Mouse (Mus musculus) spleen, embryonic (tissue): ENCODE data around the gene Cnga4.
"Not testable (repeated sequence)": the region's sequence is repeated elsewhere in the genome, so short reads cannot be mapped to it uniquely, and the experiment has no call there.

ENCODE experiments used
- CTCF ChIA-PET: fragments of 350-600 bp; sonication (Branson Sonifier 250); formaldehyde crosslinking; loops from one replicate; lab custom pipeline; 2022; lab: Charles Lee

The Cnga4 gene

DNA sequence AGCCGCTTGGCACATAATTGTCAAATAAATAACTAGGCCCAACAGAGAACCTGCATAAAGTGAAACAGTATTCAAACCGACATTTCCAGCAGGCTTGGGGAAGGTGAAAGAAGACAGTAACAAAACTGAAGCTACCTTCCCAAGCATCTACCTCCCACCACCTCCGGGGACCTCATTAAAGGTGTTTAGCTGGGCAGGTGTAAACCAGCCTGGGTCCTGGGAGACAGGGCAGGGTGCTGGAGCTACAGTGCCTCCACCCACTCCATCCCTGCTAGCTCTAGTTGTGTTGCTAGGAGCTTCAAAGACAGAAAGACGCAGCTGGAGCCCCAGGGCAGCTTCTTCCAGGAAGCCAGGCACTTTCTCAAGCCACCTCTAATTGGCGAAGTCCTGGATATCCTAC is at the start of gene Cnga4:
Cnga4 (plus strand) TSS at position 301 of the 400 bp plus-strand sequence.
- CTCF ChIA-PET = no interaction called here

DNA sequence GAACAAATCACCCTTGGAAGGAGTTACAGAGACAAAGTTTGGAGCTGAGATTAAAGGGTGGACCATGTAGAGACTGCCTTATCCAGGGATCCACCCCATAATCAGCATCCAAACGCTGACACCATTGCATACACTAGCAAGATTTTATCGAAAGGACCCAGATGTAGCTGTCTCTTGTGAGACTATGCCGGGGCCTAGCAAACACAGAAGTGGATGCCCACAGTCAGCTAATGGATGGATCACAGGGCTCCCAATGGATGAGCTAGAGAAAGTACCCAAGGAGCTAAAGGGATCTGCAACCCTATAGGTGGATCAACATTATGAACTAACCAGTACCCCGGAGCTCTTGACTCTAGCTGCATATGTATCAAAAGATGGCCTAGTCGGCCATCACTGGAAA is 48.3 kb upstream of the Cnga4 start:
- CTCF ChIA-PET = not testable (repeated sequence)

DNA sequence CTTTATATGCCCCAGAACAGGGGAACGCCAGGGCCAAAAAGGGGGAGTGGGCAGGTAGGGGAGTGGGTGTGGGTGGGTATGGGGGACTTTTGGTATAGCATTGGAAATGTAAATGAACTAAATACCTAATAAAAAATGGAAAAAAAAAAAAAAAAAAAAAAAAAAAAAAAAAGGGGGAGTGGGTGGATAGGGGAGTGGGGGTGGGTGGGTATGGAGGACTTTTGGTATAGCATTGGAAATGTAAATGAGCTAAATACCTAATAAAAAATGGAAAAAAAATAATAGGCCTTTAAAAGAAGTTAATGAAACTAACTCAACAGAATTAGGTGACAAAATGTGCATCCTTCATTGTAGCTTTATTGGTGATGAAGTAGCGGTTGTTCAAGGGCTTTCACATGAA is 47.9 kb upstream of the Cnga4 start:
- CTCF ChIA-PET = not testable (repeated sequence)

- CTCF ChIA-PET = no interaction called here
Observed at GRCm38 (mm10) chr7:105361713-105362112, 42.7 kb upstream of the Cnga4 start.

DNA sequence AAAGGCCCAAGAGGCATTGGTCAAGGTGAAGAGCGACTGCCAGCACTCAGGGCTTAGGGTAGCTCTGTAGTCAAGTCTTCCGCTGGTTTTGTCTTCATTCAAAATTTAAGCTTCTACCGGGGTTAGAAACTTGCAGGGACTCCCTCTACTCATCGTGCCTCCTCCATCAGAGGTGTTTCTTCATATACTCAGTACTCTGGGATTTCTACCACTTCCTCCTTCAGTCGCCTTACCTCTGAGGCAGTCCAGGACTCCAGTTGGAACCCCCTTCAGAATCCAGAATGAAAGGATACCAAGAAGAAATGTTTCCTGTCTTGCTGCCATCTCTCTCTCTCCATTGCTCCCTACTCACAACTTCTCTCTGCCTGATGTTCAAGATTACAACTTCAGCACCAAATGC is 37.1 kb upstream of the Cnga4 start:
- CTCF ChIA-PET = no interaction called here

DNA sequence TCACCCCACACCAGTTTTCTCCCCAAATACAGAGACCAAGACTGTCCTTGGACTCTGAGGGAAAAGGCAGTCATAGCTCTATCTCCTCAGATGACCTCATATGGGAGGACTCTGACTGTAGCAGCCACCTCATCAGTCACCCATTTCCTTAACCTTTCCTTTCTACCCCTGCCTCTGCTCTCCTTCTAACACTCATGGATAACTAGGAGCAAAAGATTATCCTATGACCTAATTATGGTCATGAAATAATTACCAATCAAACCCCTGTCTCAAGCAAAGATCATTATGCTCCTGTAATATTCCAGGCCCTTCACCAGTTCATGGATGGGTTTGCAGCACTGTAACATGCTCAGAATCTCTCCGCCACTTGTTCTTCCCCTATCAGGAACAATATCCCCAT is 36.4 kb upstream of the Cnga4 start, which contains the start of gene Olfr692:
Olfr692 (plus strand) TSS at position 301 of the 400 bp plus-strand sequence.
- CTCF ChIA-PET = interaction anchor here (0.6 kb wide), 1 partner anchor 213 kb away, joined by 13 read pairs; no protein-coding TSS in a partner anchor

GRCm38 (mm10) chr7:105368521-105368920 is 35.8 kb upstream of the Cnga4 start:
- CTCF ChIA-PET = interaction anchor here (0.6 kb wide), 1 partner anchor 212 kb away, joined by 13 read pairs; no protein-coding TSS in a partner anchor

DNA sequence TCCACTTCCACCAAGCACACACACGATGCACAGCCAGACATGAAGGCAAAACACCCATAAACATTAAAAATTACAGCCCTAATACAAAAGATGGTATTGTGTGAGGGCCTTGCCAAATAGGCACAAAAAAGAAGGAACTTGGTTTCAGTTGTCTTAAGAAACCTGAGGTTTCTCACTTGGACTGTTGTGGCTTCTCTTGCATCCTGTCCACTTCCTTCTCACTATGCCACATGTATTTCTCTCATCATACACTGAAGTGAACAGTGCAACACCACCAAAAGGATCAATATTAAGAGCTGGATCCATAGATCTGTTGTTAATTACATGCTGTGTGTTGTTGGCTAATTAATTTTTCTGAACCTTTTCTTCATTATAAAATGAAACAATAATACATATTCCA is 31.5 kb upstream of the Cnga4 start:
- CTCF ChIA-PET = interaction anchor here (0.6 kb wide), 1 partner anchor 44 kb away, joined by 3 read pairs; no protein-coding TSS in a partner anchor

DNA sequence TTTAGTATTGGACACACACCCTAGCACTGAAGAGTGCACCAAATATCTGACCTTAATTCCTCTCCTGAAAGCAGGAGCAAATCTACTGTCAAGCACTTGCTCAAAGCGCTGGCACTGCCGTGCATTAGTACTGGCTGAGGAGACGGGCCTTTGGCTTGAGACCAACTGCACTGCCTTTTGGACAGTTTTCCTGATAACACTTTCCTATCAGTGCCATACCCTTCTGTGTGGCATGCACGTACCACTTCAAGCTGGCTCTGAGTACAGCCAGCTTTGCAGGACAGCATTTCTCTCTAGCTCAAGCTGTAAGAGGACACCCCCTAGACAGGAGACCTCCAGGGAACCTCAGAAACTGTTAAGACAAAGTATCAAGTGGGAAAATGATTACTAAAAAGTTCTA is 30.9 kb upstream of the Cnga4 start:
- CTCF ChIA-PET = no interaction called here

DNA sequence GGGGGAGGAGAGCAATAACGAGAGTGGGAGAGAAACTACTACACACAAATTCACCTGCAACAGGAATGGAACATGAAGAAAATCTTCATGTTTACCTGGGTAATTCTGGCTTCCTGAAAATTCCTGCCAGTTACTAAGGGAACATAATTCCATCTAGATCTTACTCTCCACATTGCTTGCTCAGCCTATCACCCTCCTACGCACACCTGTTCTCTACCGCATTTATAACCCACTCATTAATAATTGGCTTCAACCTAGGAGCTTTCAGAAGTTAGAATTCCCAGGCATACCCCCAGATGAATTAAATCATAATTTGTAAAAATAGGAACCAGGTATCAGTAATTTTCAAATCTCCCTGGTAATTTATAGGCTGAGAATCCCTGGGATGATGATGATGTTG is 30.4 kb upstream of the Cnga4 start:
- CTCF ChIA-PET = no interaction called here

GRCm38 (mm10) chr7:105374866-105375265 is 29.5 kb upstream of the Cnga4 start, which contains the start of gene Gm5901:
Gene Gm5901, plus strand, starts transcription at chr7:105375038.
- CTCF ChIA-PET = no interaction called here

- CTCF ChIA-PET = no interaction called here
Observed at GRCm38 (mm10) chr7:105380329-105380728, 24.0 kb upstream of the Cnga4 start.

DNA sequence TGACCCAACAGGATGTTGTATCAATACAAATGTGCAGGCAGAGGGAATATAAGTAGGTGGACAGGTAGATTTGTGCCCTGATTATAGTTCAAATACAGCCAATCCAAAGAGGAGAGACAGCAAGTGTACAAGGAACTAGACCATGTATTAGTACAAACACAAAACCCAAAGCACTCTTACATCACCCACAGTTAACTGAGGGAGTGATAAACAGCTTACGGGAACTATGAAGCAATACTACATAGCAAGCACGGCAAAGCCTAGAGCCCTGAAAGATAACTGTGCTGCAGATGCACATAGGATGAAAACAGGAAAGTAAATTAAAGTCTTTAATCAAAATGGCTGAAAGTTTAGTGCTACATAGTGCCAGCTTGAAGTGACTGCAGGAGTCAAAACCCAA is 16.7 kb upstream of the Cnga4 start:
- CTCF ChIA-PET = no interaction called here

- CTCF ChIA-PET = no interaction called here
Observed at GRCm38 (mm10) chr7:105390236-105390635, 14.1 kb upstream of the Cnga4 start.

- CTCF ChIA-PET = no interaction called here
Observed at GRCm38 (mm10) chr7:105394606-105395005, 9.8 kb upstream of the Cnga4 start.

- CTCF ChIA-PET = no interaction called here
Observed at GRCm38 (mm10) chr7:105395131-105395820, 9.1 kb upstream of the Cnga4 start.

GRCm38 (mm10) chr7:105396126-105396525 is 8.2 kb upstream of the Cnga4 start:
- CTCF ChIA-PET = no interaction called here

DNA sequence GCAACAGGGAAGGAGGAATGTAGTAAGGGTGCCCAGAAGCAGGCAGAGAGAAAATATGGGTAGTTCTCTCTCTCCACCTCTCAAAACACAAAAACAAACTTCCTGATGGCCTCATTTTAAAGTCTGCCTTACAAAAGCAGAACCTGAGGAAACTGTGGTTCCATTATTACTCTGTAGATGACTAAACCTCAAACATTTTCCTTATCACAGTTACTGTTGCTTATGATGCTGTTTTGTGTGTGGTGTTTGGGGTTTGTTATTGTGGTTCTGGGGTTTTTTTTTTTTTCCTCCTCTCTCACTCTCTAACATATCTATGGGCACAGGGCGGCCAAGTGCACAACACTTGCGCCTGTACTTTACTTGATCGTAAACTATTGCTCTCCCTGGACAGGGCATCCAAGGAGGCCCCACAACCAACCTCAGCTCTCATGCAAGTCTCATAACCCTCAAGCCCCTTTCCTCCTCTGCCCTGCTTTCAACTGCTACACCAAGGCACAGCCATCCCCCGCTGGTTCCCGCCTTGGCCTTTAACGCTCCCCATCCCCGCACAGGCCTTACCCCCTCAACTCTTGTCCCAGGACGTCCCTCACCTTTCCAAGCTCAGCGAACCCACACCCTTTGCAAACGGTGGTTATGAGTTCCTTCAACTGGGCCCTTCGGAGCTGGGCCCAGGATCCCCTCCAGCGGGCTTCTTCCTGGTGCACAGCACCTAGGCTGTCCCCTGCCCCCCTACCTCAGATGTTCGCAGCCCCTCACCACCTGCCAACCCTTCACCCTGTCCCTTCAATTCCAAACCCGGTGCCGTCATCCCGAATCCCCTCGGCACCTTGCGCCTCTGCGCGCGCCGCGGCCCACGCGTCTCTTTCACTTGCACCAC is 5.1 kb upstream of the Cnga4 start:
- CTCF ChIA-PET = interaction anchor here (0.7 kb wide), 1 partner anchor 67 kb away, joined by 11 read pairs; no protein-coding TSS in a partner anchor

- CTCF ChIA-PET = interaction anchor here (0.7 kb wide), 1 partner anchor 66 kb away, joined by 11 read pairs; no protein-coding TSS in a partner anchor
Observed at GRCm38 (mm10) chr7:105399935-105400624, 4.3 kb upstream of the Cnga4 start, which contains the start of gene Fam160a2. Gene Fam160a2, minus strand, starts transcription at chr7:105400054.

- CTCF ChIA-PET = no interaction called here
Observed at GRCm38 (mm10) chr7:105406322-105406721, 2.0 kb downstream of the Cnga4 start.

GRCm38 (mm10) chr7:105411874-105412632 is 7.7 kb downstream of the Cnga4 start:
- CTCF ChIA-PET = interaction anchor here (0.7 kb wide), 1 partner anchor 9 kb away, joined by 4 read pairs; no protein-coding TSS in a partner anchor
